Mouse (Mus musculus) MEL (cell line): ENCODE results near the gene Hmbs. TPM values are rescaled to one million over a fixed set of nuclear protein-coding genes. Genes with fewer than 3 reads are reported as not detected.

Source experiments
- DNase-seq: peaks from one replicate; pipeline ENCODE4 v3.0.0; 2011; ENCODE audit warnings: low read depth, low spot score
- H3K27ac ChIP-seq: 2 replicates; pipeline ENCODE4 v1.5.1; 2012; ENCODE audit warnings: low read depth, mild to moderate bottlenecking, control low read depth, low read length, moderate library complexity; ENCODE audit not compliant: control insufficient read depth
- H3K27me3 ChIP-seq, 2 experiments: fragments of 150-350 bp in 1 of 2; sonication (generic) in 1 of 2; 2 replicates each; pipeline ENCODE4 v1.6.1; 2012; ENCODE audit warnings: low read length in 2 of 2, mild to moderate bottlenecking in 2 of 2, improper control_type of control experiment in 1 of 2, moderate library complexity in 1 of 2; ENCODE audit not compliant: insufficient read depth in 2 of 2, control insufficient read depth in 1 of 2
- H3K36me3 ChIP-seq, 2 experiments: 2 replicates each; pipeline ENCODE4 v1.6.1; 2012 to 2014; ENCODE audit warnings: low read length in 2 of 2, improper control_type of control experiment in 1 of 2, inconsistent platforms in 1 of 2, mild to moderate bottlenecking in 1 of 2; ENCODE audit not compliant: insufficient read depth in 2 of 2, control insufficient read depth in 1 of 2
- H3K4me1 ChIP-seq, 2 experiments: fragments of 150-350 bp in 1 of 2; sonication (generic) in 1 of 2; 2 replicates each; pipeline ENCODE4 v1.6.1; 2012; ENCODE audit warnings: low read length in 2 of 2, improper control_type of control experiment in 1 of 2, mild to moderate bottlenecking in 1 of 2; ENCODE audit not compliant: insufficient read depth in 2 of 2, control insufficient read depth in 1 of 2
- H3K4me3 ChIP-seq, 2 experiments: fragments of 150-350 bp in 1 of 2; sonication (generic) in 1 of 2; 2 replicates each; pipeline ENCODE4 v1.5.1; 2012; ENCODE audit warnings: low read depth in 2 of 2, low read length in 2 of 2, mild to moderate bottlenecking in 2 of 2, moderate library complexity in 2 of 2, control low read depth in 1 of 2, improper control_type of control experiment in 1 of 2; ENCODE audit not compliant: control insufficient read depth in 1 of 2, insufficient read depth in 1 of 2
- H3K79me2 ChIP-seq: 2 replicates; pipeline ENCODE4 v1.6.1; 2012; ENCODE audit warnings: mild to moderate bottlenecking, low read length, moderate library complexity; ENCODE audit not compliant: control insufficient read depth, poor library complexity, insufficient read depth
- H3K9ac ChIP-seq: 2 replicates; pipeline ENCODE4 v1.6.1; 2012; ENCODE audit warnings: low read depth, mild to moderate bottlenecking, control low read depth, low read length, moderate library complexity; ENCODE audit not compliant: control insufficient read depth, poor library complexity, severe bottlenecking
- H3K9me3 ChIP-seq: fragments of 150-350 bp; sonication (generic); replicated peaks from 2 replicates; pipeline ENCODE4 v1.6.1; 2012; ENCODE audit warnings: mild to moderate bottlenecking, low read length, improper control_type of control experiment, moderate library complexity; ENCODE audit not compliant: insufficient read depth
- CTCF ChIP-seq, 3 experiments: IDR thresholded peaks in 2 of 3; conservative IDR thresholded peaks in 1 of 3; 2 replicates each; pipeline ENCODE4 v1.5.1; 2011 to 2012; ENCODE audit warnings: low read length in 3 of 3, low read depth in 2 of 3, mild to moderate bottlenecking in 2 of 3, improper control_type of control experiment in 1 of 3, inconsistent platforms in 1 of 3, mixed read lengths in 1 of 3, moderate library complexity in 1 of 3; ENCODE audit not compliant: control insufficient read depth in 1 of 3, insufficient read depth in 1 of 3, poor library complexity in 1 of 3, severe bottlenecking in 1 of 3
- ELF1 ChIP-seq: IDR thresholded peaks from 2 replicates; pipeline ENCODE4 v1.6.1; 2014; ENCODE audit warnings: low read depth, mild to moderate bottlenecking, inconsistent platforms, low read length, improper control_type of control experiment, moderate library complexity
- MEF2A ChIP-seq: IDR thresholded peaks from 2 replicates; pipeline ENCODE4 v1.6.1; 2014; ENCODE audit warnings: low read depth, mild to moderate bottlenecking, inconsistent platforms, low read length, improper control_type of control experiment; ENCODE audit not compliant: poor library complexity, insufficient replicate concordance, severe bottlenecking; ENCODE audit errors: extremely low read depth
- POLR2A ChIP-seq, 2 experiments: IDR thresholded peaks; 2 replicates each; pipeline ENCODE4 v1.6.1; 2011 to 2012; ENCODE audit warnings: low read length in 2 of 2, mild to moderate bottlenecking in 2 of 2, control low read depth in 1 of 2, improper control_type of control experiment in 1 of 2, low read depth in 1 of 2, moderate library complexity in 1 of 2; ENCODE audit not compliant: control insufficient read depth in 1 of 2, insufficient read depth in 1 of 2, poor library complexity in 1 of 2
- POLR2AphosphoS2 ChIP-seq: IDR thresholded peaks from 2 replicates; pipeline ENCODE4 v1.6.1; 2011; ENCODE audit warnings: low read length, improper control_type of control experiment
- RAD21 ChIP-seq: IDR thresholded peaks from 2 replicates; pipeline ENCODE4 v1.6.1; 2011; ENCODE audit warnings: mild to moderate bottlenecking, low read depth, low read length, improper control_type of control experiment
- SMC3 ChIP-seq: IDR thresholded peaks from 2 replicates; pipeline ENCODE4 v1.6.1; 2011; ENCODE audit warnings: low read depth, low read length, improper control_type of control experiment
- TBP ChIP-seq: IDR thresholded peaks from 2 replicates; pipeline ENCODE4 v1.8.0; 2011; ENCODE audit warnings: low read depth, low read length, improper control_type of control experiment
- ZC3H11A ChIP-seq: IDR thresholded peaks from 2 replicates; pipeline ENCODE4 v1.6.1; 2012; ENCODE audit warnings: low read depth, mild to moderate bottlenecking, inconsistent platforms, low read length, improper control_type of control experiment
- ZKSCAN1 ChIP-seq: IDR thresholded peaks from 2 replicates; pipeline ENCODE4 v1.6.1; 2012; ENCODE audit warnings: low read depth, mild to moderate bottlenecking, inconsistent platforms, low read length, improper control_type of control experiment, moderate library complexity
- ZNF384 ChIP-seq: IDR thresholded peaks from 2 replicates; pipeline ENCODE4 v1.6.1; 2012; ENCODE audit warnings: low read depth, mild to moderate bottlenecking, inconsistent platforms, low read length, improper control_type of control experiment
- polyA plus RNA-seq, 2 experiments: library from polyadenylated mRNA; stranded (reverse) in 1 of 2; unstranded in 1 of 2; fragments of >175 nt in 1 of 2; fragments of >200 nt in 1 of 2; gene quantifications; 2 replicates each; pipeline versions ENCODE4 v1.2.1 to v1.2.4; 2012; ENCODE audit warnings: low replicate concordance in 2 of 2, low read depth in 1 of 2; ENCODE audit not compliant: insufficient read length in 2 of 2, insufficient read depth in 1 of 2, missing spikeins in 1 of 2
- total RNA-seq: library from RNA; depleted of rRNA; stranded (reverse); fragments of 300-350 nt; gene quantifications from 2 replicates; pipeline ENCODE4 v1.2.3, GENCODE M21; 2012

The Hmbs gene
- total and polyA plus RNA-seq, 3 experiments, result 138 to 145 TPM; not detected in 1

- TF ChIP-seq MEF2A (no peak), TBP (peak; percentile 66), ELF1 (no peak)
- TF ChIP-seq, all 39 proteins: peak for 14
These were observed at the start of gene Hmbs (continued) for GRCm38 (mm10) chr9:44343781-44344421.

GRCm38 (mm10) chr9:44391466-44391865 is 47.4 kb upstream of the Hmbs start:
- DNase-seq, result peak; percentile 65
- Histone ChIP-seq H3K27ac (no peak overlapping the region), H3K79me2 (no peaks in the 10 kb centered on the region), H3K9me3 (no peaks in the 10 kb centered on the region), H3K9ac (no peak overlapping the region), H3K4me3 (no peak overlapping the region), H3K36me3 (peaks cover 0 to 6% of the 10 kb centered on the region in 2 experiments; a peak in 1 of 4 replicates), H3K27me3 (no peaks in the 10 kb centered on the region), H3K4me1 (0 out of 4 replicates have a peak, but pooled peaks cover 0 to 3% of the 10 kb centered on the region in 2 experiments)
- TF ChIP-seq RAD21, result no peak; the same call in 1 of the 2 replicates
- TF ChIP-seq CTCF (IDR thresholded peaks at IDR 0.05 in 2 of 3, conservative IDR thresholded peaks at IDR 0.05 in 1 of 3; ENCODE audit: control insufficient read depth in 1 of 3, insufficient read depth in 1 of 3, low read depth in 2 of 3, low read length in 3 of 3, poor library complexity in 1 of 3, severe bottlenecking in 1 of 3), result peak; percentile 76 to 84 (median 77)
- TF ChIP-seq POLR2A (IDR thresholded peaks at IDR 0.05; ENCODE audit: control insufficient read depth in 1 of 2, insufficient read depth in 1 of 2, low read depth in 1 of 2, low read length in 2 of 2, poor library complexity in 1 of 2), result peak in 1 of 2 experiments; percentile 23; a peak in 2 of 4 replicates
- peak; percentile 27; the same call in 1 of the 2 replicates for TF ChIP-seq ZC3H11A
- 0 out of 2 replicates have a peak, but pooled peaks have one; percentile 23 for TF ChIP-seq POLR2AphosphoS2
- peak; percentile 65 for TF ChIP-seq SMC3

GRCm38 (mm10) chr9:44389273-44389672 is 45.2 kb upstream of the Hmbs start:
- Histone ChIP-seq H3K36me3 (peaks cover 0 to 14% of the 10 kb centered on the region in 2 experiments; a peak in 2 of 4 replicates), H3K27ac (no peak overlapping the region), H3K4me3 (no peak overlapping the region), H3K27me3 (no peaks in the 10 kb centered on the region), H3K9me3 (no peaks in the 10 kb centered on the region), H3K79me2 (no peaks in the 10 kb centered on the region), H3K4me1 (no peaks in the 10 kb centered on the region), H3K9ac (no peak overlapping the region)
- peak; percentile 68 for DNase-seq
- TF ChIP-seq ZNF384, result no peak
- peak; percentile 9 for TF ChIP-seq RAD21
- no peak for TF ChIP-seq ZKSCAN1
- TF ChIP-seq SMC3, result peak; percentile 50
- peak; percentile 75 to 81 (median 78) for TF ChIP-seq CTCF (IDR thresholded peaks at IDR 0.05 in 2 of 3, conservative IDR thresholded peaks at IDR 0.05 in 1 of 3; ENCODE audit: control insufficient read depth in 1 of 3, insufficient read depth in 1 of 3, low read depth in 2 of 3, low read length in 3 of 3, poor library complexity in 1 of 3, severe bottlenecking in 1 of 3)
